25 mouse cellular contexts compared by ENCODE assay signal in genomic region chr14:60392202-60392601, GRCm38 (mm10). TPM values are rescaled to one million over a fixed set of nuclear protein-coding genes. Genes with fewer than 3 reads are reported as not detected.
DNase-seq lines count a peak whose midpoint lies in the region; ATAC-seq and TF ChIP-seq lines count a peak whose summit lies in the region.
"Had no signal": no experiment of that assay in that cellular context is flagged by ENCODE, and none has a peak within 500 bp of the region (broad histone marks: within the 10 kb centered on the region; RNA-seq: fewer than 3 reads in every experiment).

No protein-coding gene starts in this region.

- ATAC-seq in forebrain, embryonic 11.5 days (replicated peaks; ENCODE audit: low FRiP score): no peak
- ATAC-seq in hindbrain, postnatal 0 days: no peak
- no peak for ATAC-seq in midbrain, embryonic 16.5 days
- ATAC-seq: activated CD4-positive, CD25-positive, alpha-beta regulatory T cell, adult 4 months; forebrain, embryonic 14.5 days; intestine, postnatal 0 days had no signal

- WGBS in forebrain, embryonic 10.5 days: 76% methylated on average over 2 of the region's 2 CpGs
- 79% methylated on average over 2 of the region's 2 CpGs for WGBS in forebrain, embryonic 11.5 days
- 52% methylated on average over 2 of the region's 2 CpGs for WGBS in hindbrain, embryonic 10.5 days
- 51% methylated on average over 2 of the region's 2 CpGs for WGBS in hindbrain, postnatal 0 days
- WGBS in midbrain, embryonic 10.5 days: 77% methylated on average over 2 of the region's 2 CpGs
- 56% methylated on average over 2 of the region's 2 CpGs for WGBS in midbrain, embryonic 16.5 days
- 63% methylated on average over 2 of the region's 2 CpGs for WGBS in embryonic facial prominence, embryonic 10.5 days

- no peak for TF ChIP-seq CTCF in hindbrain, postnatal 0 days (IDR thresholded peaks at IDR 0.05; ENCODE audit: low read depth)

- peaks cover 11% of the 10 kb centered on the region for H3K4me1 ChIP-seq in forebrain, embryonic 10.5 days
- no peaks in the 10 kb centered on the region for H3K4me1 ChIP-seq in forebrain, embryonic 11.5 days (replicated peaks; ENCODE audit: control insufficient read depth, insufficient read depth, low read length)
- H3K4me1 ChIP-seq in hindbrain, embryonic 10.5 days (replicated peaks): peaks cover 9% of the 10 kb centered on the region
- no peaks in the 10 kb centered on the region for H3K4me1 ChIP-seq in hindbrain, postnatal 0 days (ENCODE audit: insufficient read depth, low read length)
- peaks cover 8% of the 10 kb centered on the region for H3K4me1 ChIP-seq in midbrain, embryonic 10.5 days
- peaks cover 3% of the 10 kb centered on the region; the same call in 1 of the 2 replicates for H3K4me1 ChIP-seq in midbrain, embryonic 16.5 days (ENCODE audit: control insufficient read depth, insufficient read depth, low read length)
- 0 out of 2 replicates have a peak, but pooled peaks cover 5% of the 10 kb centered on the region for H3K4me1 ChIP-seq in embryonic facial prominence, embryonic 10.5 days
- H3K4me1 ChIP-seq: heart, embryonic 13.5 days had no signal

- no peaks in the 10 kb centered on the region for H3K9me3 ChIP-seq in forebrain, embryonic 10.5 days
- H3K9me3 ChIP-seq in forebrain, embryonic 11.5 days (ENCODE audit: control insufficient read depth, low read length): no peaks in the 10 kb centered on the region
- no peaks in the 10 kb centered on the region for H3K9me3 ChIP-seq in hindbrain, embryonic 10.5 days
- no peaks in the 10 kb centered on the region for H3K9me3 ChIP-seq in hindbrain, postnatal 0 days (ENCODE audit: low read length)
- H3K9me3 ChIP-seq in midbrain, embryonic 10.5 days (replicated peaks): no peaks in the 10 kb centered on the region
- H3K9me3 ChIP-seq in midbrain, embryonic 16.5 days (replicated peaks; ENCODE audit: control insufficient read depth, low read length, poor library complexity, severe bottlenecking): no peaks in the 10 kb centered on the region
- no peaks in the 10 kb centered on the region for H3K9me3 ChIP-seq in embryonic facial prominence, embryonic 10.5 days
- H3K9me3 ChIP-seq: heart, embryonic 10.5 days; heart, embryonic 13.5 days had no signal

- 0 out of 2 replicates have a peak overlapping the region, but pooled peaks have one; percentile 30 for H3K27ac ChIP-seq in forebrain, embryonic 10.5 days
- no peak overlapping the region for H3K27ac ChIP-seq in forebrain, embryonic 11.5 days (ENCODE audit: low read depth, low read length)
- H3K27ac ChIP-seq in hindbrain, embryonic 10.5 days: peak overlapping the region; percentile 59
- H3K27ac ChIP-seq in hindbrain, postnatal 0 days: no peak overlapping the region
- peak overlapping the region; percentile 57 for H3K27ac ChIP-seq in midbrain, embryonic 10.5 days (replicated peaks)
- no peak overlapping the region for H3K27ac ChIP-seq in midbrain, embryonic 16.5 days (ENCODE audit: low read length)
- H3K27ac ChIP-seq in embryonic facial prominence, embryonic 10.5 days (replicated peaks): no peak overlapping the region
- H3K27ac ChIP-seq: heart, adult 2 months; heart, embryonic 10.5 days; heart, embryonic 13.5 days had no signal

- no peak for DNase-seq in forebrain, embryonic 10.5 days (ENCODE audit: extremely low spot score, low spot score)
- DNase-seq in forebrain, embryonic 11.5 days (ENCODE audit: low spot score): no peak
- DNase-seq in hindbrain, embryonic 10.5 days (ENCODE audit: low spot score): peak; percentile 41
- DNase-seq in hindbrain, postnatal 0 days (ENCODE audit: low spot score): no peak
- peak; percentile 21 for DNase-seq in midbrain, embryonic 10.5 days (ENCODE audit: low spot score)
- DNase-seq in embryonic facial prominence, embryonic 10.5 days (ENCODE audit: low spot score): peak; percentile 10
- DNase-seq in urinary bladder, postnatal 25 days (ENCODE audit: low spot score): no peak
- DNase-seq: adrenal gland, adult 8-10 months; adrenal gland, postnatal 25 days; cerebellum, adult 11-12 months; cerebellum, adult 8-10 months; cerebellum, postnatal 10 days; cerebellum, postnatal 36 days; embryo, embryonic 11 days; gastrocnemius, postnatal 10 days; gastrocnemius, postnatal 36 days; heart, adult 2 months; heart, postnatal 14 days; heart, postnatal 4 days had no signal

- no peak overlapping the region for H3K9ac ChIP-seq in forebrain, embryonic 11.5 days (ENCODE audit: low read length)
- H3K9ac ChIP-seq in hindbrain, postnatal 0 days (replicated peaks; ENCODE audit: low read length): no peak overlapping the region
- H3K9ac ChIP-seq in midbrain, embryonic 16.5 days (ENCODE audit: low read depth, low read length): no peak overlapping the region
- H3K9ac ChIP-seq: heart, embryonic 13.5 days had no signal

- no peaks in the 10 kb centered on the region for H3K27me3 ChIP-seq in forebrain, embryonic 10.5 days (ENCODE audit: poor library complexity, severe bottlenecking)
- no peaks in the 10 kb centered on the region for H3K27me3 ChIP-seq in forebrain, embryonic 11.5 days (ENCODE audit: control insufficient read depth, insufficient read depth, low read length)
- no peaks in the 10 kb centered on the region for H3K27me3 ChIP-seq in hindbrain, embryonic 10.5 days (ENCODE audit: insufficient read depth, poor library complexity, severe bottlenecking)
- H3K27me3 ChIP-seq in hindbrain, postnatal 0 days (ENCODE audit: insufficient read depth, low read length): no peaks in the 10 kb centered on the region
- no peaks in the 10 kb centered on the region for H3K27me3 ChIP-seq in midbrain, embryonic 10.5 days (ENCODE audit: low read depth, poor library complexity, severe bottlenecking)
- no peaks in the 10 kb centered on the region for H3K27me3 ChIP-seq in midbrain, embryonic 16.5 days (ENCODE audit: control insufficient read depth, insufficient read depth, low read depth, low read length)
- H3K27me3 ChIP-seq in embryonic facial prominence, embryonic 10.5 days (replicated peaks; ENCODE audit: low read depth, poor library complexity, severe bottlenecking): no peaks in the 10 kb centered on the region
- H3K27me3 ChIP-seq: heart, embryonic 13.5 days had no signal

- no peak overlapping the region for H3K4me2 ChIP-seq in forebrain, embryonic 11.5 days (ENCODE audit: low read depth, low read length, severe bottlenecking)
- no peak overlapping the region for H3K4me2 ChIP-seq in hindbrain, postnatal 0 days (ENCODE audit: low read depth, low read length)
- no peak overlapping the region for H3K4me2 ChIP-seq in midbrain, embryonic 16.5 days (ENCODE audit: low read length)
- H3K4me2 ChIP-seq: heart, embryonic 13.5 days had no signal

- H3K36me3 ChIP-seq in forebrain, embryonic 10.5 days (replicated peaks): no peaks in the 10 kb centered on the region
- no peaks in the 10 kb centered on the region for H3K36me3 ChIP-seq in forebrain, embryonic 11.5 days (ENCODE audit: control insufficient read depth, insufficient read depth, low read length)
- H3K36me3 ChIP-seq in hindbrain, embryonic 10.5 days: no peaks in the 10 kb centered on the region
- no peaks in the 10 kb centered on the region for H3K36me3 ChIP-seq in hindbrain, postnatal 0 days (ENCODE audit: insufficient read depth, low read length)
- H3K36me3 ChIP-seq in midbrain, embryonic 10.5 days: no peaks in the 10 kb centered on the region
- H3K36me3 ChIP-seq in midbrain, embryonic 16.5 days (ENCODE audit: control insufficient read depth, insufficient read depth, low read length): no peaks in the 10 kb centered on the region
- H3K36me3 ChIP-seq in embryonic facial prominence, embryonic 10.5 days (replicated peaks): no peaks in the 10 kb centered on the region
- H3K36me3 ChIP-seq: heart, embryonic 10.5 days; heart, embryonic 13.5 days had no signal

- no peak overlapping the region for H3K4me3 ChIP-seq in forebrain, embryonic 10.5 days
- no peak overlapping the region for H3K4me3 ChIP-seq in forebrain, embryonic 11.5 days (ENCODE audit: low read depth, low read length)
- no peak overlapping the region for H3K4me3 ChIP-seq in hindbrain, embryonic 10.5 days
- no peak overlapping the region for H3K4me3 ChIP-seq in hindbrain, postnatal 0 days (ENCODE audit: low read length)
- no peak overlapping the region for H3K4me3 ChIP-seq in midbrain, embryonic 10.5 days
- no peak overlapping the region for H3K4me3 ChIP-seq in midbrain, embryonic 16.5 days (ENCODE audit: low read depth, low read length)
- no peak overlapping the region for H3K4me3 ChIP-seq in embryonic facial prominence, embryonic 10.5 days
- H3K4me3 ChIP-seq: heart, adult 2 months; heart, embryonic 10.5 days; heart, embryonic 13.5 days had no signal

RNA-seq across cellular contexts. Expression of gene Amer2, which starts 19.1 kb away (rescaled TPM):
- polyA plus RNA-seq in forebrain, embryonic 10.5 days (2016; fragmentation: Nextera tagmentation; extraction: Ambion mirVana): 7.7 and 9.6 TPM in 2 replicates
- 20.5 and 22.3 TPM in 2 replicates for polyA plus RNA-seq in forebrain, embryonic 11.5 days (2014; fragmentation: Nextera tagmentation; extraction: Ambion mirVana)
- polyA plus RNA-seq in hindbrain, embryonic 10.5 days (2016; fragmentation: Nextera tagmentation; extraction: Ambion mirVana): 8.2 and 13.5 TPM in 2 replicates
- 27.4 and 27.6 TPM in 2 replicates for total RNA-seq in hindbrain, postnatal 0 days (2014; rRNA removed)
- polyA plus RNA-seq in hindbrain, postnatal 0 days (2015; fragmentation: Nextera tagmentation; extraction: Ambion mirVana): 20.5 and 21.6 TPM in 2 replicates
- 9.9 and 14.1 TPM in 2 replicates for polyA plus RNA-seq in midbrain, embryonic 10.5 days (2016; fragmentation: Nextera tagmentation; extraction: Ambion mirVana)
- 20.8 and 24.1 TPM in 2 replicates for polyA plus RNA-seq in midbrain, embryonic 16.5 days (2015; fragmentation: Nextera tagmentation; extraction: Ambion mirVana)
- 4.5 and 4.9 TPM in 2 replicates for polyA plus RNA-seq in embryonic facial prominence, embryonic 10.5 days (2016; fragmentation: Nextera tagmentation; extraction: Ambion mirVana)
- total RNA-seq: gastrocnemius, postnatal 36 days; heart, adult 2 months; heart, postnatal 14 days had no signal
- polyA plus RNA-seq: activated CD4-positive, CD25-positive, alpha-beta regulatory T cell, adult 4 months had no signal

Comparison
In these comparisons a context has a peak if more than half of its experiments do, and no peak if none do; other contexts are left out.
1. DNase-seq: peak in hindbrain, embryonic 10.5 days (single experiment), midbrain, embryonic 10.5 days (single experiment) and embryonic facial prominence, embryonic 10.5 days (single experiment); none in forebrain, embryonic 10.5 days (single experiment), forebrain, embryonic 11.5 days (single experiment), hindbrain, postnatal 0 days (single experiment) and urinary bladder, postnatal 25 days (single experiment).
2. H3K27ac ChIP-seq: peak in forebrain, embryonic 10.5 days (single experiment), hindbrain, embryonic 10.5 days (single experiment) and midbrain, embryonic 10.5 days (single experiment); none in forebrain, embryonic 11.5 days (single experiment), hindbrain, postnatal 0 days (single experiment), midbrain, embryonic 16.5 days (single experiment) and embryonic facial prominence, embryonic 10.5 days (single experiment).